Mouse (Mus musculus) stomach, postnatal 0 days (tissue): Measurements from ENCODE around the gene Hk2. TPM values are rescaled to one million over a fixed set of nuclear protein-coding genes. Genes with fewer than 3 reads are reported as not detected.

ENCODE experiments used
- ATAC-seq: fragments of 200-750 bp; cut with Nextera tagmentation; 2 replicates; pipeline ENCODE4 v1.8.0; 2017; ENCODE audit not compliant: low FRiP score, low TSS enrichment
- DNase-seq: peaks from one replicate; pipeline ENCODE4 v3.0.0-alpha.2; 2016; ENCODE audit warnings: low spot score
- H3K27ac ChIP-seq: fragments of 300-500 bp; sonication (generic); replicated peaks from 2 replicates; pipeline ENCODE4 v1.5.1; 2014; ENCODE audit warnings: mild to moderate bottlenecking, control low read depth
- H3K27me3 ChIP-seq: fragments of 300-500 bp; sonication (generic); 2 replicates; pipeline ENCODE4 v1.6.1; 2014; ENCODE audit warnings: low read length; ENCODE audit not compliant: control insufficient read depth, insufficient read depth
- H3K36me3 ChIP-seq: fragments of 300-500 bp; sonication (generic); 2 replicates; pipeline ENCODE4 v1.6.1; 2014; ENCODE audit warnings: low read length, mixed read lengths; ENCODE audit not compliant: control insufficient read depth, insufficient read depth
- H3K4me1 ChIP-seq: fragments of 300-500 bp; sonication (generic); replicated peaks from 2 replicates; pipeline ENCODE4 v1.6.1; 2014; ENCODE audit warnings: antibody characterized with exemption; ENCODE audit not compliant: control insufficient read depth, insufficient read depth
- H3K4me2 ChIP-seq: fragments of 300-500 bp; sonication (generic); replicated peaks from 2 replicates; pipeline ENCODE4 v1.6.1; 2014; ENCODE audit warnings: low read depth, mild to moderate bottlenecking, control low read depth, moderate library complexity
- H3K4me3 ChIP-seq: fragments of 300-500 bp; sonication (generic); 2 replicates; pipeline ENCODE4 v1.5.1; 2014; ENCODE audit warnings: low read depth, low read length, control low read depth
- H3K9ac ChIP-seq: fragments of 300-500 bp; sonication (generic); 2 replicates; pipeline ENCODE4 v1.6.1; 2014; ENCODE audit warnings: mild to moderate bottlenecking, low read length, control low read depth, mixed read lengths
- H3K9me3 ChIP-seq: fragments of 300-500 bp; sonication (generic); 2 replicates; pipeline ENCODE4 v1.6.1; 2016; ENCODE audit warnings: low read length; ENCODE audit not compliant: control insufficient read depth
- CTCF ChIP-seq: IDR thresholded peaks from 2 replicates; pipeline ENCODE4 v1.5.1; 2016; ENCODE audit warnings: antibody characterized with exemption, low read depth, mild to moderate bottlenecking, moderate library complexity
- EP300 ChIP-seq: optimal IDR thresholded peaks from 2 replicates; pipeline ENCODE3; 2016; ENCODE audit warnings: antibody characterized with exemption
- WGBS: fragments of 180-500 bp; shearing (Covaris S2); extraction: QIAGEN DNeasy Blood & Tissue Kit; methylation state at CpG from one replicate; pipeline ENCODE4 v1.1.7; 2014; 5-methylcytosine and 5-hydroxymethylcytosine counted together
- polyA plus RNA-seq: library from polyadenylated mRNA; unstranded; fragments of >200 nt; fragmentation: Nextera tagmentation; extraction: Ambion mirVana; gene quantifications from 2 replicates; pipeline ENCODE4 v1.2.1, GENCODE M21; 2015

Gene Hk2
- polyA plus RNA-seq, 1 experiment from 2014 or later, result 8.9 TPM

GRCm38 (mm10) chr6:82783906-82784305 lies 9.7 kb upstream of the Hk2 start:
- TF ChIP-seq EP300 (no peak), CTCF (no peak)
- ATAC-seq, result no peak
- H3K4me3 ChIP-seq, result no peak overlapping the region
- no peaks in the 10 kb centered on the region for H3K4me1 ChIP-seq
- 83% methylated on average over 4 of the region's 4 CpGs for WGBS
- H3K27me3 ChIP-seq, result no peaks in the 10 kb centered on the region
- no peak overlapping the region for H3K4me2 ChIP-seq
- H3K36me3 ChIP-seq, result no peaks in the 10 kb centered on the region
- no peaks in the 10 kb centered on the region for H3K9me3 ChIP-seq
- DNase-seq, result no peak
- no peak overlapping the region for H3K9ac ChIP-seq
- H3K27ac ChIP-seq, result no peak overlapping the region

- ATAC-seq, result no peak
- Histone ChIP-seq H3K9me3 (no peaks in the 10 kb centered on the region), H3K9ac (no peak overlapping the region), H3K36me3 (no peaks in the 10 kb centered on the region), H3K4me2 (no peak overlapping the region), H3K4me1 (no peaks in the 10 kb centered on the region), H3K4me3 (no peak overlapping the region), H3K27me3 (no peaks in the 10 kb centered on the region), H3K27ac (no peak overlapping the region)
- TF ChIP-seq EP300 (no peak), CTCF (no peak)
- WGBS, result 56% methylated on average over 8 of the region's 8 CpGs
- DNase-seq, result no peak
Observed at GRCm38 (mm10) chr6:82780802-82781393, 6.6 kb upstream of the Hk2 start.

GRCm38 (mm10) chr6:82780369-82780768 lies 6.1 kb upstream of the Hk2 start:
- no peaks in the 10 kb centered on the region for H3K36me3 ChIP-seq
- no peaks in the 10 kb centered on the region for H3K4me1 ChIP-seq
- no peaks in the 10 kb centered on the region for H3K27me3 ChIP-seq
- no peak overlapping the region for H3K4me3 ChIP-seq
- H3K9me3 ChIP-seq, result no peaks in the 10 kb centered on the region
- H3K4me2 ChIP-seq, result no peak overlapping the region
- DNase-seq, result no peak
- TF ChIP-seq CTCF, result no peak
- TF ChIP-seq EP300, result no peak
- ATAC-seq, result no peak
- no peak overlapping the region for H3K27ac ChIP-seq
- no peak overlapping the region for H3K9ac ChIP-seq
- WGBS, result 57% methylated on average over 4 of the region's 4 CpGs

DNA sequence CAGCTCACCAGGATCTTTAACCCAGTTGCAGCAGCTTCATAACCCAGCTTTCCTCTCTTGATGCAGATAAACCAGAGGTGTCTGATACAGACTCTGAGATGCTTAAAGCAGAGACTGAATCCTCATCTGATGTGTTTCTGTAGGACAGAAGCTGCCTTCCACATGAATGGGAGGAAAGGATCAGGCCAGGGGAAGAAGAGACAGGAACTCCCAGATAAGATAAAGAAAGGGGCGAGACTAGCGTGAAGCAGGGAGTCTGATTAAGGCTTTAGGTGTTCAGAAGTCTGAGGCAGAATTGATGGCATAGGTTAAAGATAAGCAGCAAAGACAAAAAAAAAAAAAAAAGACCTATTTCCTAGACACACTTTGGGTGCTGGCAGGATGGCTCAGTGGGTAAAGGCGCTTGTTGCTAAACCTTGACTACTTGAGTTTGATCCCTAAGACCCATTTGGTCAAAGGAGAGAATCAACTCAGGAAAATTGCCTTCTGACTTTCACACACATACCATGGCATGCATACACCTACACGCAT lies 2.9 kb upstream of the Hk2 start:
- Histone ChIP-seq H3K4me2 (no peak overlapping the region), H3K4me1 (no peaks in the 10 kb centered on the region), H3K27ac (no peak overlapping the region), H3K27me3 (no peaks in the 10 kb centered on the region), H3K36me3 (no peaks in the 10 kb centered on the region), H3K9me3 (no peaks in the 10 kb centered on the region), H3K4me3 (no peak overlapping the region), H3K9ac (no peak overlapping the region)
- 85% methylated on average over 4 of the region's 4 CpGs for WGBS
- TF ChIP-seq CTCF (no peak), EP300 (no peak)
- DNase-seq (no peak), ATAC-seq (no peak)

- WGBS, result 85% methylated on average over 6 of the region's 6 CpGs
Observed at GRCm38 (mm10) chr6:82775386-82775785, 1.1 kb upstream of the Hk2 start.

DNA sequence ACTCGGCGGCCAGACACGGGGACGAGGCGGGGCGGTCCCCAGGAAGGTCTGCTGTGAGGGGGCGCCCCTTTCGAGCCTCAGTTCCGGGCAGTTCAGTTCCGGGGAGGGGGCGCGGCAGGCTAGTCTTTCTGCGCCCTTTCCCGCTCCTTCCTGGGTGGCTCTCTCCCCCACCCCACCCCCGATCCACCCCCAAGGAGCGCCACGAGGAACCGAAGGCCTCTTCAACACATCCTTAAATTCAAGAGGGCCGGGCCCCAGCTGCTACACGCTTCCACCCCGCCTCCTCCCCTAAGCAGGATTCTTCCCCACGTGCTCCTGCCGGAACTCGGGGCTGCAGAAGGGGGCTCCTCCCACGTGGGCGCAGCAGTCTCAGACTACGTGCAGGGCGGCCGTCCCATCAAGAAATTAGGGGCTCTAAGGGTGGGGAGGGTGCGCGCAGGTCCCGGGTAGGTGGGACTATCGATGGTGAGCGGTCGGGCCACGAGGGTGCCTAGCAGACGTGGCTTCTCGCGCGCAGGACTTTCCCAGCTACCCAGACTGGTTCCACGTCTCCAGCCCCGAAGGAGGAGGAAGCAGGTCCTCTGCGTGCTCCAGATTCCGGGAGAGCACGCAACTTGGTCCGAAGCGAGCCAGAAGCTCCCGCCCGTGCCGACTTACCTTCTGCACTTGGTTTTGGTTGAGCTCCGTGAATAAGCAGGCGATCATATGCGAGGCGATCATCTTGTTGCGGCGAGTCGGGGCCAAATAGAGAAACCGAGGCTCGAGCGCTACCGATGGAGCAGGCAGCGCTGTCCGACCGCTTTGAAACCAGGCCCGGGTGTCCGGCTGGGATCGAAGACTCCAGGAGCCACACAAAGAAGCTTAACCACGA lies 758 bp downstream of the Hk2 start:
- Histone ChIP-seq H3K4me3 (peak overlapping the region; percentile 61), H3K9ac (peak overlapping the region; percentile 70), H3K9me3 (no peaks in the 10 kb centered on the region), H3K27me3 (no peaks in the 10 kb centered on the region), H3K27ac (peak overlapping the region; percentile 88), H3K4me2 (peak overlapping the region; percentile 92), H3K4me1 (no peaks in the 10 kb centered on the region), H3K36me3 (no peaks in the 10 kb centered on the region)
- no peak for TF ChIP-seq CTCF
- no peak for TF ChIP-seq EP300
- ATAC-seq (peak; percentile 56), DNase-seq (peak; percentile 71)
- under 1% methylated on average over 64 of the region's 68 CpGs for WGBS

More at GRCm38 (mm10) chr6:82775386-82775785, 1.1 kb upstream of the Hk2 start:
- H3K27me3 ChIP-seq, result no peaks in the 10 kb centered on the region
- no peak overlapping the region for H3K9ac ChIP-seq
- H3K4me3 ChIP-seq, result no peak overlapping the region
- ATAC-seq (no peak), DNase-seq (no peak)
- H3K36me3 ChIP-seq, result no peaks in the 10 kb centered on the region
- H3K27ac ChIP-seq, result no peak overlapping the region
- no peaks in the 10 kb centered on the region for H3K4me1 ChIP-seq
- no peak overlapping the region for H3K4me2 ChIP-seq
- H3K9me3 ChIP-seq, result no peaks in the 10 kb centered on the region
- TF ChIP-seq CTCF (no peak), EP300 (no peak)
